13 mouse cellular contexts compared by ENCODE assay signal in the genomic region with DNA sequence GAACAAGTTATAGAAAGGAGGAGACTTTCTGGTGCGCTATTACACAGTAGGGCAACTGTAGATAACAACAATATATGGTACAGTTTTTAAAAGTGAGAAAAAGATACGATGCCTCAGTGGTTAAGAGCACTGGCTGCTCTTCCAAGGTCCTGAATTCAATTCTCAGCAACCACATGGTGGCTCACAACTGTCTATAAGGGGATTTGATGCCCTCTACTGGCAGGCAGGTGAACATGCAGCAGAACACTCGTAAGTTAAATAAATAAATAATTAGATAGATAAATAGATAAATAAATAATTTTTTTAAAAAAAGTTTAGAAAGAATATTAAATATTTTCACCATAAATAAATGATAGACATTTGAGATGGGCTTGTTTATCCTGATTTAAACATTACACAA. TPM values are rescaled to one million over a fixed set of nuclear protein-coding genes. Genes with fewer than 3 reads are reported as not detected.
DNase-seq lines count a peak whose midpoint lies in the region; ATAC-seq and TF ChIP-seq lines count a peak whose summit lies in the region.
"Had no signal": no experiment of that assay in that cellular context is flagged by ENCODE, and none has a peak within 500 bp of the region (broad histone marks: within the 10 kb centered on the region; RNA-seq: fewer than 3 reads in every experiment).

No protein-coding gene starts in this region.

- intact Hi-C loops in heart, adult 2 months (cut with DNase I): no loop called here

- H3K4me2 ChIP-seq in midbrain, embryonic 14.5 days (ENCODE audit: low read length): no peak overlapping the region

- H3K9ac ChIP-seq in heart, adult 2 months (ENCODE audit: low read depth, low read length): no peak overlapping the region
- no peak overlapping the region for H3K9ac ChIP-seq in midbrain, embryonic 14.5 days (replicated peaks; ENCODE audit: low read length)

- TF ChIP-seq CTCF in heart, adult 2 months (IDR thresholded peaks at IDR 0.05): peak; percentile 66

- no peaks in the 10 kb centered on the region for H3K27me3 ChIP-seq in heart, adult 2 months (ENCODE audit: control insufficient read depth, insufficient read depth, low read length)
- no peaks in the 10 kb centered on the region for H3K27me3 ChIP-seq in midbrain, embryonic 14.5 days (ENCODE audit: control insufficient read depth, insufficient read depth, low read length)
- no peaks in the 10 kb centered on the region for H3K27me3 ChIP-seq in midbrain, embryonic 10.5 days (ENCODE audit: low read depth, poor library complexity, severe bottlenecking)
- no peaks in the 10 kb centered on the region for H3K27me3 ChIP-seq in splenic B cell, adult 2 months (ENCODE audit: control insufficient read depth, insufficient read depth, low read length, poor library complexity, severe bottlenecking)

- no peaks in the 10 kb centered on the region for H3K4me1 ChIP-seq in heart, adult 2 months (ENCODE audit: control insufficient read depth, insufficient read depth, low read length)
- no peaks in the 10 kb centered on the region for H3K4me1 ChIP-seq in midbrain, embryonic 14.5 days (ENCODE audit: control insufficient read depth, insufficient read depth, low read length)
- no peaks in the 10 kb centered on the region for H3K4me1 ChIP-seq in midbrain, embryonic 10.5 days

- H3K9me3 ChIP-seq in midbrain, embryonic 14.5 days (ENCODE audit: control insufficient read depth, low read length): no peaks in the 10 kb centered on the region
- H3K9me3 ChIP-seq in midbrain, embryonic 10.5 days (replicated peaks): no peaks in the 10 kb centered on the region

- WGBS in heart, adult 2 months: 71% methylated on average over 3 of the region's 3 CpGs
- WGBS in midbrain, embryonic 14.5 days: 57% methylated on average over 3 of the region's 3 CpGs
- 62% methylated on average over 3 of the region's 3 CpGs for WGBS in midbrain, embryonic 10.5 days

- no peak for ATAC-seq in midbrain, embryonic 14.5 days (ENCODE audit: low FRiP score, low TSS enrichment)
- ATAC-seq in megakaryocyte, adult 5-6 weeks (ENCODE audit: poor library complexity, severe bottlenecking): no peak
- ATAC-seq: midbrain, embryonic 16.5 days had no signal

- H3K4me3 ChIP-seq in heart, adult 2 months: no peak overlapping the region
- no peak overlapping the region for H3K4me3 ChIP-seq in midbrain, embryonic 14.5 days (replicated peaks; ENCODE audit: low read depth, low read length)
- no peak overlapping the region for H3K4me3 ChIP-seq in midbrain, embryonic 10.5 days

- no peak overlapping the region for H3K27ac ChIP-seq in heart, adult 2 months
- H3K27ac ChIP-seq in midbrain, embryonic 14.5 days (replicated peaks; ENCODE audit: low read depth, low read length): no peak overlapping the region
- H3K27ac ChIP-seq in midbrain, embryonic 10.5 days (replicated peaks): no peak overlapping the region

- no peak for TF ChIP-seq POLR2A in heart, adult 2 months (IDR thresholded peaks at IDR 0.05; ENCODE audit: insufficient read depth, low read depth, low read length)

- DNase-seq in heart, adult 2 months: no peak
- DNase-seq in heart, adult 8-10 months (ENCODE audit: low spot score): no peak
- peak; percentile 3 for DNase-seq in midbrain, embryonic 14.5 days
- DNase-seq in midbrain, embryonic 10.5 days (ENCODE audit: low spot score): no peak
- peak; percentile 39 for DNase-seq in R1 (ENCODE audit: low read depth, low spot score)
- peak; percentile 58 for DNase-seq in splenic B cell, adult 2 months (ENCODE audit: low read depth, low spot score)
- DNase-seq in spleen, adult 12 weeks (ENCODE audit: low spot score): no peak
- DNase-seq: cerebellum, postnatal 10 days; heart, postnatal 14 days; kidney, adult 18-20 months; lung, adult 18-20 months had no signal

- H3K36me3 ChIP-seq in heart, adult 2 months (ENCODE audit: control insufficient read depth, insufficient read depth, low read length): no peaks in the 10 kb centered on the region
- no peaks in the 10 kb centered on the region for H3K36me3 ChIP-seq in midbrain, embryonic 14.5 days (ENCODE audit: control insufficient read depth, insufficient read depth, low read length)
- no peaks in the 10 kb centered on the region for H3K36me3 ChIP-seq in midbrain, embryonic 10.5 days
- H3K36me3 ChIP-seq in splenic B cell, adult 2 months (ENCODE audit: control insufficient read depth, insufficient read depth, low read length, poor library complexity, severe bottlenecking): no peaks in the 10 kb centered on the region

- H3K79me2 ChIP-seq in heart, adult 2 months (replicated peaks; ENCODE audit: control insufficient read depth, insufficient read depth, low read length): no peaks in the 10 kb centered on the region

- TF ChIP-seq EP300 in heart, adult 2 months (IDR thresholded peaks at IDR 0.05; ENCODE audit: insufficient read depth, low read depth, low read length): no peak

RNA-seq across cellular contexts. Expression of gene Sept6, which starts 27.5 kb away (rescaled TPM):
- 1 to 10 TPM; 5.5 to 6.9 TPM for total RNA-seq in heart, adult 2 months (2021)
- 3.8 and 4.0 TPM in 2 replicates for polyA plus RNA-seq in heart, adult 2 months (2012; rRNA removed)
- total RNA-seq in heart, adult 8-10 months (2022): 1 to 10 TPM; 2.4 to 6.1 (median 3.7) TPM
- polyA plus RNA-seq in midbrain, embryonic 14.5 days (2014; fragmentation: Nextera tagmentation; extraction: Ambion mirVana): 62.2 and 76.7 TPM in 2 replicates
- polyA plus RNA-seq in midbrain, embryonic 10.5 days (2016; fragmentation: Nextera tagmentation; extraction: Ambion mirVana): 32.3 and 39.8 TPM in 2 replicates
- total RNA-seq in megakaryocyte, adult 5-6 weeks (2015): 42.3 and 42.4 TPM in 2 replicates
- 37.9 and 38.7 TPM in 2 replicates for total RNA-seq in megakaryocyte, adult 5-6 weeks (2017)

RNA-seq across cellular contexts. Expression of gene Sowahd, which starts 29.6 kb away (rescaled TPM):
- total RNA-seq in heart, adult 2 months (2021): not detected
- not detected in 2 replicates for polyA plus RNA-seq in heart, adult 2 months (2012; rRNA removed)
- not detected for total RNA-seq in heart, adult 8-10 months (2022)
- not detected in 2 replicates for polyA plus RNA-seq in midbrain, embryonic 14.5 days (2014; fragmentation: Nextera tagmentation; extraction: Ambion mirVana)
- polyA plus RNA-seq in midbrain, embryonic 10.5 days (2016; fragmentation: Nextera tagmentation; extraction: Ambion mirVana): not detected in 2 replicates
- total RNA-seq in megakaryocyte, adult 5-6 weeks (2015): not detected in 2 replicates
- total RNA-seq in megakaryocyte, adult 5-6 weeks (2017): not detected in 2 replicates
- total RNA-seq: heart, postnatal 14 days had no signal
- polyA plus RNA-seq: midbrain, embryonic 16.5 days had no signal

Comparison
In these comparisons a context has a peak if more than half of its experiments do, and no peak if none do; other contexts are left out.
1. DNase-seq: peak in midbrain, embryonic 14.5 days (single experiment), R1 (single experiment) and splenic B cell, adult 2 months (single experiment); none in heart, adult 2 months (0 of 2), heart, adult 8-10 months (single experiment), midbrain, embryonic 10.5 days (single experiment) and spleen, adult 12 weeks (single experiment).
2. RNA of gene Sept6, which starts 27.5 kb away (total RNA-seq): 37.9 to 42.4 TPM in megakaryocyte, adult 5-6 weeks; 5.5 to 6.9 TPM in heart, adult 2 months and 2.4 to 6.1 TPM in heart, adult 8-10 months; every median in the first group is over 4 times any median in the second.